In the genomic region with DNA sequence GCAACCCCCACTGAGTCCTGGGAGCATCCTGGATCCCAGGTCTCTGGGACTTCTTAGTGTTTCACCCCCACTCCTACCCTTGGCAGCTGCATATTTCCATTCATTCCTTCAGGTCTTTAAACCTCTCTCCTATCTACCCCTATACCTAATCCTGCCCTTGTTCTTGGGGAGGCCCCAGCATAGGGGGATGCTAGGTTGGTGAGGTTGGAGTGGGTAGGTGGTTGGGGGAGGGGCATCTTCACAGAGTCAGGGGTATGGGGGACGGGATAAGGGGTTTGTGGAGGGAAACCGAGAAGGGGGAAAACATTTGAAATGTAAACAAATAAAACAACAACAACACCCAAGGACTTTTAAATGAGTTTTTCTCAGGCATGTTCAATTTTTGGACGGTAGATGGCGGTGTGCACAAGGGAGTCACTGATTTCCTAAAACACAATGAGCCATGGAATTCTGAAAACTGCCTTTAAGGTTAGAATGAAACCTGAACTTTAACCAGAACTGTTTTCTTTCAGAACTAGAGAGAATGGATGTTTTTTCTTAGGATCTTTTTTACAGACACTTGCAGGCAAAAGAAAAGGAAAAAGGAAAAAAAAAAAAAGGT, we compare ENCODE assay signal across 8 mouse cellular contexts.
DNase-seq lines count a peak whose midpoint lies in the region; ATAC-seq and TF ChIP-seq lines count a peak whose summit lies in the region.
"Not testable (repeated sequence)": the region's sequence is repeated elsewhere in the genome, so short reads cannot be mapped to it uniquely, and the experiment has no call there.

No protein-coding gene starts in this region.

- H3K9ac ChIP-seq in heart, postnatal 0 days (replicated peaks; ENCODE audit: low read depth, low read length): not testable (repeated sequence)

- H3K4me2 ChIP-seq in heart, postnatal 0 days (ENCODE audit: low read depth, low read length): not testable (repeated sequence)

- TF ChIP-seq POLR2A in brain, embryonic 14.5 days (IDR thresholded peaks at IDR 0.05; ENCODE audit: borderline replicate concordance, extremely low read depth, insufficient read depth, insufficient read length, poor library complexity, severe bottlenecking): not testable (repeated sequence)

- intact Hi-C loops in left cerebral cortex, adult 2 months (cut with DNase I): loop anchor here (10.0 kb wide), 1 partner anchor 486 kb away; no protein-coding TSS in a partner anchor

- H3K4me3 ChIP-seq in heart, postnatal 0 days (ENCODE audit: low read depth, low read length); left cerebral cortex, adult 2 months: not testable (repeated sequence)

- TF ChIP-seq CTCF in brain, embryonic 14.5 days (IDR thresholded peaks at IDR 0.05; ENCODE audit: borderline replicate concordance, extremely low read depth, insufficient read depth, insufficient read length): peak; percentile 23; the same call in 1 of the 2 replicates
- peak; percentile 32; the same call in 1 of the 2 replicates for TF ChIP-seq CTCF in heart, postnatal 0 days (IDR thresholded peaks at IDR 0.05; ENCODE audit: low read depth)
- peak; percentile 50 for TF ChIP-seq CTCF in left cerebral cortex, adult 2 months (IDR thresholded peaks at IDR 0.05)

- H3K27ac ChIP-seq in heart, postnatal 0 days (ENCODE audit: low read depth); left cerebral cortex, adult 2 months: not testable (repeated sequence)

- 5% methylated on average over 4 of the region's 4 CpGs for WGBS in heart, postnatal 0 days

- H3K27me3 ChIP-seq in heart, postnatal 0 days (ENCODE audit: control insufficient read depth, insufficient read depth, low read length): not testable (repeated sequence)

- not testable (repeated sequence) for H3K4me1 ChIP-seq in heart, postnatal 0 days (ENCODE audit: control insufficient read depth, insufficient read depth)

- TF ChIP-seq EP300 in heart, postnatal 0 days (IDR thresholded peaks at IDR 0.05; ENCODE audit: low read depth): not testable (repeated sequence)

- DNase-seq in 416B (ENCODE audit: low read depth): peak; percentile 0
- DNase-seq in brain, embryonic 14.5 days (ENCODE audit: low read depth); heart, postnatal 0 days (ENCODE audit: low spot score): not testable (repeated sequence)
- DNase-seq in embryo, embryonic 10.5 days (ENCODE audit: low spot score): peak; percentile 23
- DNase-seq in kidney, postnatal 10 days: peak; percentile 28
- peak; percentile 14 to 15 for DNase-seq in left cerebral cortex, adult 2 months (ENCODE audit: extremely low spot score in 1 of 2, low spot score in 2 of 2)
- DNase-seq in lung, postnatal 14 days: peak; percentile 1
- DNase-seq in retina, postnatal 1 day: peak; percentile 8

- not testable (repeated sequence) for ATAC-seq in heart, postnatal 0 days (ENCODE audit: insufficient read depth, low read depth)

- H3K36me3 ChIP-seq in heart, postnatal 0 days (replicated peaks; ENCODE audit: control insufficient read depth, insufficient read depth, low read length): not testable (repeated sequence)

- H3K9me3 ChIP-seq in heart, postnatal 0 days (replicated peaks; ENCODE audit: control insufficient read depth, low read length): not testable (repeated sequence)
